In the genomic region with DNA sequence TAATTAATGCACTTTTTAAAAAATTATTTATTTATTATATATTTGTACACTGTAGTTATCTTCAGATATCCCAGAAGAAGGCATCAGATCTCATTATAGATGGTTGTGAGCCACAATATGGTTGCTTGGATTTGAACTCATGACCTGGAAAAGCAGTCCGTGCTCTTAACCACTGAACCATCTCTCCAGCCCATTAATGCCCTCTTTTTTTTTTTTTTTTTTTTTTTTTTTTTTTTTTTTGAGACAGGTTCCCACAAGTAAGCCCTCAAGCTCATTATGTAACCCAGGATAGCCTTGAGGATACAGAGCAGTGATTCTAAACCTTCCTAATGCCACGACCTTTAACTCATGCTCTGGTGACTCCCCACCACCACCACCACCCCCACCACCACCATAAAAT, we compare ENCODE assay signal across 23 mouse cellular contexts.
"Had no signal": no experiment of that assay in that cellular context is flagged by ENCODE, and none has a peak within 500 bp of the region (broad histone marks: within the 10 kb centered on the region; RNA-seq: fewer than 3 reads in every experiment).

No protein-coding gene starts in this region.

- DNase-seq: cerebellum, postnatal 10 days; cerebellum, postnatal 14 days; cerebellum, postnatal 25 days; cerebellum, postnatal 36 days; embryo, embryonic 11 days; forebrain, postnatal 0 days; gastrocnemius, adult 2 months; gastrocnemius, postnatal 10 days; gastrocnemius, postnatal 14 days; gastrocnemius, postnatal 25 days; gastrocnemius, postnatal 36 days; heart, adult 18-20 months; heart, adult 2 months had no signal

- H3K4me2 ChIP-seq: embryonic facial prominence, embryonic 12.5 days; embryonic facial prominence, embryonic 13.5 days; embryonic facial prominence, embryonic 15.5 days; forebrain, embryonic 12.5 days; forebrain, embryonic 13.5 days; forebrain, embryonic 15.5 days had no signal

- H3K9ac ChIP-seq: embryonic facial prominence, embryonic 12.5 days; embryonic facial prominence, embryonic 13.5 days; embryonic facial prominence, embryonic 15.5 days; forebrain, embryonic 12.5 days; forebrain, embryonic 13.5 days; forebrain, embryonic 15.5 days; forebrain, postnatal 0 days had no signal

- H3K27ac ChIP-seq: embryonic facial prominence, embryonic 10.5 days; embryonic facial prominence, embryonic 12.5 days; embryonic facial prominence, embryonic 13.5 days; embryonic facial prominence, embryonic 15.5 days; forebrain, embryonic 10.5 days; forebrain, embryonic 12.5 days; forebrain, embryonic 13.5 days; forebrain, embryonic 15.5 days; gastrocnemius, adult 2 months; heart, adult 2 months; heart, embryonic 10.5 days had no signal

- H3K4me3 ChIP-seq: embryonic facial prominence, embryonic 10.5 days; embryonic facial prominence, embryonic 12.5 days; embryonic facial prominence, embryonic 13.5 days; embryonic facial prominence, embryonic 15.5 days; erythroblast, embryonic 14.5 days; forebrain, embryonic 10.5 days; forebrain, embryonic 12.5 days; forebrain, embryonic 13.5 days; forebrain, embryonic 15.5 days; gastrocnemius, adult 2 months; heart, adult 2 months; heart, embryonic 10.5 days had no signal

- H3K4me1 ChIP-seq: embryonic facial prominence, embryonic 12.5 days; embryonic facial prominence, embryonic 13.5 days; embryonic facial prominence, embryonic 15.5 days; forebrain, embryonic 13.5 days; heart, embryonic 10.5 days had no signal

- H3K9me3 ChIP-seq: embryonic facial prominence, embryonic 10.5 days; embryonic facial prominence, embryonic 12.5 days; embryonic facial prominence, embryonic 13.5 days; embryonic facial prominence, embryonic 15.5 days; forebrain, embryonic 10.5 days; forebrain, embryonic 12.5 days; forebrain, embryonic 13.5 days; forebrain, embryonic 15.5 days; heart, embryonic 10.5 days had no signal

- H3K27me3 ChIP-seq: embryonic facial prominence, embryonic 12.5 days; embryonic facial prominence, embryonic 13.5 days; embryonic facial prominence, embryonic 15.5 days; forebrain, embryonic 13.5 days; forebrain, embryonic 15.5 days had no signal
